Mouse (Mus musculus) embryonic facial prominence, embryonic 12.5 days (tissue): ENCODE results near the gene Bcorl1. TPM values are rescaled to one million over a fixed set of nuclear protein-coding genes. Genes with fewer than 3 reads are reported as not detected.
A peak's percentile ranks its signal among the peaks of the same experiment; 100 is the strongest.

Source experiments
- ATAC-seq: fragments of 200-750 bp; cut with Nextera tagmentation; 2 replicates; pipeline ENCODE4 v1.8.0; 2017; ENCODE audit not compliant: insufficient number of reproducible peaks, insufficient read depth, low FRiP score, low TSS enrichment
- H3K27ac ChIP-seq: fragments of 300-500 bp; sonication (generic); 2 replicates; pipeline ENCODE4 v1.5.1; 2016; ENCODE audit warnings: mild to moderate bottlenecking
- H3K27me3 ChIP-seq: fragments of 300-500 bp; sonication (generic); 2 replicates; pipeline ENCODE4 v1.6.1; 2016; ENCODE audit warnings: mild to moderate bottlenecking, moderate library complexity
- H3K36me3 ChIP-seq: fragments of 300-500 bp; sonication (generic); 2 replicates; pipeline ENCODE4 v1.6.1; 2016; ENCODE audit warnings: mild to moderate bottlenecking
- H3K4me1 ChIP-seq: fragments of 300-500 bp; sonication (generic); 2 replicates; pipeline ENCODE4 v1.6.1; 2016
- H3K4me2 ChIP-seq: fragments of 300-500 bp; sonication (generic); replicated peaks from 2 replicates; pipeline ENCODE4 v1.6.1; 2016; ENCODE audit warnings: mild to moderate bottlenecking, moderate library complexity
- H3K4me3 ChIP-seq: fragments of 300-500 bp; sonication (generic); 2 replicates; pipeline ENCODE4 v1.5.1; 2016; ENCODE audit warnings: mild to moderate bottlenecking
- H3K9ac ChIP-seq: fragments of 300-500 bp; sonication (generic); 2 replicates; pipeline ENCODE4 v1.6.1; 2016; ENCODE audit warnings: mild to moderate bottlenecking, moderate library complexity
- H3K9me3 ChIP-seq: fragments of 300-500 bp; sonication (generic); 2 replicates; pipeline ENCODE4 v1.6.1; 2016; ENCODE audit warnings: mild to moderate bottlenecking, moderate library complexity
- WGBS: fragments of 180-500 bp; shearing (Covaris S2); methylation state at CpG from one replicate; pipeline ENCODE4 v1.1.7; 2016; 5-methylcytosine and 5-hydroxymethylcytosine counted together
- polyA plus RNA-seq: library from polyadenylated mRNA; unstranded; fragments of >200 nt; fragmentation: Nextera tagmentation; extraction: Ambion mirVana; gene quantifications from 2 replicates; pipeline ENCODE4 v1.2.1, GENCODE M21; 2016

Gene Bcorl1
- polyA plus RNA-seq = 5.9 and 6.9 TPM in 2 replicates

DNA sequence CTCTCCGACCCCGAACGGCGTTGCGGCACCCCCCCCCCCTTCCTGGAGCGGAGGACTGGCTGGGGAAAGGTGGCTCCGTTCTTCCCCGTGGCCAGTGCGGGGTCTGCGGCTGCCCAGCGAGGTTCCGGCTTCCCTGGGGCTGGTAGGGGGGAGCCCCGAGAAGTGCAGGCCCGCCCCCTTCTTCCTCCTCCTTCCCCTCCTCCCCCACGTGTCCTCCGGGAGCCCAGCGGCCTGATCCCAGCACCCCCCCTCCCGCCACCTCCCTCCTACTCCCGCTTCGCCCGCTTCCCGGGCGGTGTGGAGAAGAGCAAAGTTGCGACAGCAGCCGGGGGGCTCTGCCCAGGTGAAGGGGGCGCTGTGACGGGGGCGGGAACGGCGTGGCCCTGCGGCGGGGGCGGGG, at the start of gene Bcorl1:
TSS of gene Bcorl1 (plus strand) at position 218 of the 400 bp plus-strand sequence.
- Histone ChIP-seq H3K27ac (peak within 1 kb of the TSS; percentile 41; the same call in 1 of the 2 replicates), H3K4me2 (peak within 1 kb of the TSS; percentile 55), H3K4me1 (no peaks in the 10 kb centered on the region), H3K9ac (peak within 1 kb of the TSS; percentile 57), H3K27me3 (0 out of 2 replicates have a peak, but pooled peaks cover 2% of the 10 kb centered on the region), H3K4me3 (peak within 1 kb of the TSS; percentile 53), H3K36me3 (no peaks in the 10 kb centered on the region), H3K9me3 (no peaks in the 10 kb centered on the region)
- ATAC-seq = 0 out of 2 replicates have a peak, but pooled peaks have one; percentile 14
- 23% methylated on average over 28 of the region's 33 CpGs for WGBS

DNA sequence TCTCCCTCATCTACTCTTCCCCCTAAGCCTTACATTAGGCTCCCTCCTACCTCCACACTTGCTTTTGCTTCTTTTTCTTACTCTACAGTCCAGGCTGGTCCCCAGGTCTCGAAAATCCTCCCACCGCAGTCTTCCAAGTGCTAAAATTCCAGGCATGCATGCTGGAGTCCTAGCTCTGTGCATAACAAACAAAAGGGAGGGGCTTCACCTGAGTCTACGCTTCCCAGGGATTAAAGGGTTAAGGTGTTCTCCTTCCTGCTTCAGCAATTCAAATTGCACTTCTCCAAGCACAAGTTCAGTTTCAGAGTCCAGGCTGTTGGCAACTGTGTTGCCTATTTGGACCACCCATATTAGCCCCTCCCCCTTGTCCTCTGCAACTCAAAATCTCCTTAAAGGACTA, 49.7 kb upstream of the Bcorl1 start:
- 37% methylated on average over 3 of the region's 3 CpGs for WGBS
- H3K9me3 ChIP-seq = no peaks in the 10 kb centered on the region
- peaks cover 3% of the 10 kb centered on the region; the same call in 1 of the 2 replicates for H3K27me3 ChIP-seq
- H3K4me1 ChIP-seq = no peaks in the 10 kb centered on the region
- no peak overlapping the region for H3K4me2 ChIP-seq
- no peak overlapping the region for H3K9ac ChIP-seq
- no peak overlapping the region for H3K27ac ChIP-seq
- no peak overlapping the region for H3K4me3 ChIP-seq
- no peaks in the 10 kb centered on the region for H3K36me3 ChIP-seq
- ATAC-seq = no peak

- 82% methylated on average over 4 of the region's 4 CpGs for WGBS
- H3K36me3 ChIP-seq = no peaks in the 10 kb centered on the region
- H3K27ac ChIP-seq = no peak overlapping the region
- H3K9me3 ChIP-seq = no peaks in the 10 kb centered on the region
- no peak overlapping the region for H3K4me2 ChIP-seq
- ATAC-seq = no peak
- no peak overlapping the region for H3K9ac ChIP-seq
- no peaks in the 10 kb centered on the region for H3K4me1 ChIP-seq
- H3K27me3 ChIP-seq = no peaks in the 10 kb centered on the region
- H3K4me3 ChIP-seq = no peak overlapping the region
Observed at GRCm38 (mm10) chrX:48305356-48305755, 35.8 kb upstream of the Bcorl1 start.

GRCm38 (mm10) chrX:48310706-48311517, 30.2 kb upstream of the Bcorl1 start:
- Histone ChIP-seq H3K27ac (no peak overlapping the region), H3K27me3 (0 out of 2 replicates have a peak, but pooled peaks cover 3% of the 10 kb centered on the region), H3K4me2 (peak overlapping the region; percentile 48), H3K4me1 (no peaks in the 10 kb centered on the region), H3K4me3 (peak overlapping the region; percentile 23), H3K9ac (peak overlapping the region; percentile 7; the same call in 1 of the 2 replicates), H3K9me3 (no peaks in the 10 kb centered on the region), H3K36me3 (no peaks in the 10 kb centered on the region)
- 16% methylated on average over 22 of the region's 26 CpGs for WGBS
- ATAC-seq = no peak

DNA sequence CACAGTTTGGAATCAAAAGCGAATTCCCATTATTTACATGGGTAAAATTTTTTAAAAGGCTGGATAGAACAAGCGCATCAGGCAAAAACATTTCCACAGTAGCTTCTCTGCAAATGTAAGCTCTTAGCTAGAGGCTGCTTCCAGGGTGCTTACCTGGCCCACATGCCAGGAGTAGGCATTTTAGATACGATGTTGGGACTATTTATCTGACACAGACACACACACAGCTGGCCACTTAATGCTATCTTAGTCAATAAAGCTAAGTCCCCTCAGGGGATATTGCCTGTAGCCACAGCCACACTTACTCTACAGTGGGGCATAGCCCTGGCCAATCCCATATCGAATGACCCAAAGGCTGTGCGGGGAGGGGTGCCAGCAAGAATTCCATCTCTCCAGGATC, 29.4 kb upstream of the Bcorl1 start:
- no peak for ATAC-seq
- Histone ChIP-seq H3K9ac (no peak overlapping the region), H3K9me3 (no peaks in the 10 kb centered on the region), H3K27ac (no peak overlapping the region), H3K4me2 (no peak overlapping the region), H3K36me3 (no peaks in the 10 kb centered on the region), H3K4me3 (no peak overlapping the region), H3K27me3 (0 out of 2 replicates have a peak, but pooled peaks cover 3% of the 10 kb centered on the region), H3K4me1 (no peaks in the 10 kb centered on the region)
- 75% methylated on average over 5 of the region's 5 CpGs for WGBS

DNA sequence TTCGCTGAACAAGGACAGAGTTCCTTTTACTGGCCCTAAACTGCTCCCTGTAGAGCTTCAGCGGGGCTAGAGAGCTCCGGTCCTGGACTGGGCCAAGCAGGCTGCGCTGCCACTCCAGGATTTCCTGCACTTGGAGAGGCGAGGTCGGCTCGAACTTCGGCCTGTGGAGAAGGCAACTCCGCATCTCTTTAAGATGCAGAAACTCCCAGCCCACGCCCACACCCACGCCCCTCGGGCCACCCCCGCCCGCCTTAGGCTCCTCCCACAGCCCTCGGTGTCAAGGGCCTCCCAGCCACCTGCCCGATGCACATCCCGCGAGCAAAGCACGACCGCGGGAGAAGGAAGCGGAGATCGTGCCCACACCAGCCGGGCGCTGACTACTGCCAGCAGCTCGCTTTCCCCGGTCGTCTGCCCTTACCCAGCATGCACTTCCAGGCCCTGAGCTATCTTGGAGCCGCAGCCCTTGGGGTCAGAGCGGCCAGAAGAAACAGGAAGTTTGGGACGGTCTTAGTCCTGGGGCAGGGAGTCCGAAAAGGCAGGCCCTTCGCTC, 26.6 kb upstream of the Bcorl1 start:
- Histone ChIP-seq H3K36me3 (no peaks in the 10 kb centered on the region), H3K27me3 (0 out of 2 replicates have a peak, but pooled peaks cover 3% of the 10 kb centered on the region), H3K9me3 (no peaks in the 10 kb centered on the region), H3K4me2 (peak overlapping the region; percentile 53), H3K4me1 (no peaks in the 10 kb centered on the region), H3K27ac (no peak overlapping the region), H3K9ac (peak overlapping the region; percentile 49), H3K4me3 (peak overlapping the region; percentile 42)
- ATAC-seq = no peak; the same call in 1 of the 2 replicates
- WGBS = 16% methylated on average over 33 of the region's 33 CpGs

- no peaks in the 10 kb centered on the region for H3K9me3 ChIP-seq
- ATAC-seq = no peak
- H3K27ac ChIP-seq = no peak overlapping the region
- no peak overlapping the region for H3K4me3 ChIP-seq
- WGBS = 66% methylated on average over 3 of the region's 3 CpGs
- H3K27me3 ChIP-seq = 0 out of 2 replicates have a peak, but pooled peaks cover 3% of the 10 kb centered on the region
- H3K9ac ChIP-seq = no peak overlapping the region
- H3K4me1 ChIP-seq = no peaks in the 10 kb centered on the region
- H3K4me2 ChIP-seq = no peak overlapping the region
- H3K36me3 ChIP-seq = no peaks in the 10 kb centered on the region
Observed at GRCm38 (mm10) chrX:48317444-48317843, 23.7 kb upstream of the Bcorl1 start.

GRCm38 (mm10) chrX:48318194-48318593, 23.0 kb upstream of the Bcorl1 start:
- Histone ChIP-seq H3K4me1 (no peaks in the 10 kb centered on the region), H3K4me3 (no peak overlapping the region), H3K36me3 (no peaks in the 10 kb centered on the region), H3K4me2 (no peak overlapping the region), H3K9me3 (no peaks in the 10 kb centered on the region), H3K27me3 (0 out of 2 replicates have a peak, but pooled peaks cover 3% of the 10 kb centered on the region), H3K27ac (no peak overlapping the region), H3K9ac (no peak overlapping the region)
- ATAC-seq = no peak
- 16% methylated on average over 9 of the region's 9 CpGs for WGBS

DNA sequence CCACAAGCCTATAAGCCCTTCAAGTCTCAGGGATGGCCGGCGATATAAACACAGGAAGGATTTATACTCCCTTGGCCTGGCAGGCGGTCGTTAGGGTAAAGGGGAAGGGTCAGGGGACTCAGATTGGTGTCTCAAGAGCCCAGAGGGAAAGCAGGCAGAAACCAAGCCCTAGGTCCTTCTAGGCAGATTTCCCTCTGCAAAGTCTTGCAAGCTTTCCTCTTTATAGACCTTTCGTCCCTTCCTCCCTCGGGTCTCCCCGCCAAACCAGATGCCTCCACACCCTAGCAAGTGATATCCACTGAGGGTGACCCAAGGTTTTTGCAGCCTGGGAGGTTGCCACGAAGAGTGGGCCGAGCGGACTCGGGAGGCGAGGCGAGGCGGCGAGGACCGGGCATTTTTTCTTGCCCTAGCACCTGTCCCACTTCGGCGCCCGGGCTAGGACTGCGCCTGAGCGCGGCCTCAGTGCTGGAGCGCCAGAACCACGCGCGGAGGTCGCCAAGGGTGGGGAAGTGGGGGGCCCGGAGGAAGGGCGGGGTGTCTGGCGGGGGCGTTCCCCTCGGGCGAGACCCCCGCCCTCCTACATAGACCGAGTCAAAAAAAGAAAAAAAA, 613 bp upstream of the Bcorl1 start:
- 0 out of 2 replicates have a peak, but pooled peaks cover 1% of the 10 kb centered on the region for H3K27me3 ChIP-seq
- H3K27ac ChIP-seq = no peak overlapping the region
- 0 out of 2 replicates have a peak overlapping the region, but pooled peaks have one; percentile 30 for H3K9ac ChIP-seq
- ATAC-seq = no peak
- H3K9me3 ChIP-seq = no peaks in the 10 kb centered on the region
- peak overlapping the region; percentile 53 for H3K4me3 ChIP-seq
- H3K4me2 ChIP-seq = peak overlapping the region; percentile 55
- H3K36me3 ChIP-seq = no peaks in the 10 kb centered on the region
- 15% methylated on average over 35 of the region's 35 CpGs for WGBS
- no peaks in the 10 kb centered on the region for H3K4me1 ChIP-seq

DNA sequence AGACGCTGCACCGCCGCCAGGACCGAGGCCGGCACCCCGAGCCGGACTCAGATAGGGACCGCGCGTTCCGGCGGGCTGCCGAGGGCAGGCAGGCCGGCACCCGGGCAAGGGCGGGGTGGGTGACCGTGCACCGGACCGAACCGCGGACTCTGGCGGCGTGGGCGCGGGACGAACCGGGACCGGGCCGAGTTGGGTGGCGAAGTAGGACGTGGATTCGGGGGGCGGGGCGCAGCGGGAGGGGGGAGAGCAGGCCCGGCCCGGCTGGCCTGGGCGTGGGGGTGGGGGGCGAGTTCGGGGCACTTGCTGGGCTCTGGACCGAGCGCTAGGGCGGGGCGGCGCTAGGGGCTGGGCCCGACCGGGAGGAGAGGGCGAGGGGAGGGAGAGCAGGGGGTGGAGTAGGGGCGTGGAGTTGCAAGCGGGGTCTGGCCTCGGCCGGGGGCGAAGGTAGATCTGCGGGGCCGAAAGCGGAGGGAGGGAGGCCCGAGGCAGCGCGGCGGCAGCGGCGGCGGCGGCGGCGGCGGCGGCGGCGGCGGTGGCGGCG, 533 bp downstream of the Bcorl1 start:
- H3K9ac ChIP-seq = peak overlapping the region; percentile 57
- 12% methylated on average over 24 of the region's 73 CpGs for WGBS
- peak overlapping the region; percentile 55 for H3K4me2 ChIP-seq
- ATAC-seq = no peak
- 0 out of 2 replicates have a peak, but pooled peaks cover 2% of the 10 kb centered on the region for H3K27me3 ChIP-seq
- peak overlapping the region; percentile 53 for H3K4me3 ChIP-seq
- H3K9me3 ChIP-seq = no peaks in the 10 kb centered on the region
- H3K4me1 ChIP-seq = no peaks in the 10 kb centered on the region
- H3K36me3 ChIP-seq = no peaks in the 10 kb centered on the region
- peak overlapping the region; percentile 41; the same call in 1 of the 2 replicates for H3K27ac ChIP-seq

- no peaks in the 10 kb centered on the region for H3K36me3 ChIP-seq
Observed at GRCm38 (mm10) chrX:48342731-48343130, 1.6 kb downstream of the Bcorl1 start.

More at GRCm38 (mm10) chrX:48342731-48343130, 1.6 kb downstream of the Bcorl1 start:
- Histone ChIP-seq H3K4me3 (peak overlapping the region; percentile 53), H3K27me3 (0 out of 2 replicates have a peak, but pooled peaks cover 2% of the 10 kb centered on the region), H3K9ac (no peak overlapping the region; the same call in 1 of the 2 replicates), H3K9me3 (no peaks in the 10 kb centered on the region), H3K4me2 (peak overlapping the region; percentile 55), H3K27ac (no peak overlapping the region), H3K4me1 (no peaks in the 10 kb centered on the region)
- WGBS = 19% methylated on average over 13 of the region's 16 CpGs
- ATAC-seq = no peak
